Mouse (Mus musculus) central nervous system, embryonic 18 days (tissue): ENCODE results near the gene Ccdc186. TPM values are rescaled to one million over a fixed set of nuclear protein-coding genes. Genes with fewer than 3 reads are reported as not detected.

Source experiments
- polyA plus RNA-seq: library from polyadenylated mRNA; depleted of rRNA; stranded (reverse); fragments of >200 nt; gene quantifications from 2 replicates; pipeline ENCODE4 v1.2.3, GENCODE M21; 2012; rRNA removed

The Ccdc186 gene
- polyA plus RNA-seq: 14.8 and 15.7 TPM in 2 replicates

GRCm38 (mm10) chr19:56821798-56822447 lies at the start of gene Ccdc186:
Ccdc186 (minus strand) TSS chr19:56822190.

GRCm38 (mm10) chr19:56826047-56826631 lies 4.1 kb upstream of the Ccdc186 start, which contains the start of gene Tdrd1:
Tdrd1 (plus strand) TSS chr19:56826209.

Other genes starting within 250 kb of the Ccdc186 start
- 4.5 and 6.2 TPM in 2 replicates for gene Adrb1, start 100.0 kb downstream of the Ccdc186 start, polyA plus RNA-seq
- gene Tdrd1, start 4.0 kb upstream of the Ccdc186 start, polyA plus RNA-seq: 1.7 TPM in 2 replicates
- 0.66 and 0.94 TPM in 2 replicates for gene Vwa2, start 52.1 kb upstream of the Ccdc186 start, polyA plus RNA-seq
- 8.9 and 9.1 TPM in 2 replicates for gene Afap1l2, start 186.0 kb upstream of the Ccdc186 start, polyA plus RNA-seq